Mouse (Mus musculus) olfactory bulb, adult 2 months (tissue): ENCODE results near the gene Tpst1.

ENCODE experiments used
- CTCF ChIP-seq: fragments of 200-500 bp; IDR thresholded peaks from 2 replicates; pipeline ENCODE4 v1.5.1; 2012; ENCODE audit warnings: low read depth, mild to moderate bottlenecking, low read length, moderate library complexity; ENCODE audit not compliant: insufficient read depth
- POLR2A ChIP-seq: fragments of 200-500 bp; IDR thresholded peaks from 2 replicates; pipeline ENCODE4 v1.6.1; 2012; ENCODE audit warnings: mild to moderate bottlenecking, low read depth, low read length, moderate library complexity; ENCODE audit not compliant: insufficient read depth

DNA sequence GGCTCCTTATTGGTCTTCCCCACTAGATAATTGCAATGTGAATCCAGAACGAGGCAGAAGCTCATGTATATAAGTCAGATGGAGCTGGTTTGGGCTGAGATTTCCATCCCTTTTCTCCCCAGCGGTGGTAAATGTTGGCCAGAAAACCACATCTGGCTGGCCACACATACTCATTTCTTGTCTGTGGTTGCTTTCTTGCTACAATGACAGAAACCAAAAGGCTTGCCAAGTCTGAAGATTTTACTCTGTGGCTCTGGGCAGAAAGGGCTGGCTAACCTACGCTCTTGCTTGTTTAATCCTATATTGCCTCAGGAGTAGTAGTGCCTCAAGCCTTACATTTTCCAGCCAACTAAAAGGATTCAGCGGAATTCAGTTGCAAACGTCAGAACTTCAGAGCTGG lies 68.0 kb downstream of the Tpst1 start:
- TF ChIP-seq POLR2A (no peak), CTCF (no peak)
